In the genomic region with DNA sequence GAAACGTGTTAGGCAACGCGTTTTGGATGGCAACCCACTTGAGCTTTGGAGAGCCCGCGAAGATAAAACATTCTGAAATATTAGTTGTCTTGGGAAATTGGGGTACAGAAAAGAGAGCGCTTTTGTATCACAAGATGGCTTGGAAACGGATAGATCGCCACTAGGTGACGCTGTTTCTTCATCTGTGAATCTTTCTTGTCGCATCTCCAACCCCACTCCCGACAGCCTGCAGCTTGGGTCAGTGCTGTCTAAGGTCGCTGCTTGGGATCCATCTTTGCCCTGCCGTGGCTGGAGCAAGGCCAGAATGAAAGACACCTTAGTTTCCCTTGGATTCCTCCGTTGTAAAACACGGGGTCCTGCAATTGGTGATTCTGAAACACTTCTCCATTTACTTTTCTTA, we compare ENCODE assay signal across 8 mouse cellular contexts.
A peak's percentile ranks its signal among the peaks of the same experiment; 100 is the strongest.
DNase-seq lines count a peak whose midpoint lies in the region; ATAC-seq and TF ChIP-seq lines count a peak whose summit lies in the region.

No protein-coding gene starts in this region.

- TF ChIP-seq CTCF in small intestine, adult 2 months (IDR thresholded peaks at IDR 0.05; ENCODE audit: extremely low read depth, insufficient read length, insufficient replicate concordance, low read depth, low read length): peak; percentile 87

- H3K36me3 ChIP-seq in intestine, embryonic 16.5 days (ENCODE audit: control insufficient read depth, insufficient read depth, low read length): no peaks in the 10 kb centered on the region
- H3K36me3 ChIP-seq in midbrain, embryonic 12.5 days: no peaks in the 10 kb centered on the region
- H3K36me3 ChIP-seq in small intestine, adult 2 months (ENCODE audit: control insufficient read depth, insufficient read depth, low read length): no peaks in the 10 kb centered on the region

- 3% methylated on average over 15 of the region's 15 CpGs for WGBS in intestine, embryonic 16.5 days
- 3% methylated on average over 15 of the region's 15 CpGs for WGBS in midbrain, embryonic 12.5 days
- WGBS in small intestine, adult 2 months: 2% methylated on average over 15 of the region's 15 CpGs

- peaks cover 15% of the 10 kb centered on the region; the same call in 1 of the 2 replicates for H3K4me1 ChIP-seq in intestine, embryonic 16.5 days (ENCODE audit: control insufficient read depth, insufficient read depth, low read length)
- peaks cover 9% of the 10 kb centered on the region; the same call in 1 of the 2 replicates for H3K4me1 ChIP-seq in midbrain, embryonic 12.5 days
- peaks cover 16% of the 10 kb centered on the region; the same call in 1 of the 2 replicates for H3K4me1 ChIP-seq in small intestine, adult 2 months (ENCODE audit: control insufficient read depth, insufficient read depth, insufficient read length, low read length)

- no peaks in the 10 kb centered on the region for H3K9me3 ChIP-seq in intestine, embryonic 16.5 days (ENCODE audit: control insufficient read depth, low read length)
- H3K9me3 ChIP-seq in midbrain, embryonic 12.5 days: no peaks in the 10 kb centered on the region

- no peak overlapping the region for H3K27ac ChIP-seq in intestine, embryonic 16.5 days (ENCODE audit: low read length)
- H3K27ac ChIP-seq in midbrain, embryonic 12.5 days (replicated peaks): no peak overlapping the region
- no peak overlapping the region for H3K27ac ChIP-seq in small intestine, adult 2 months (ENCODE audit: insufficient read depth, low read depth, low read length)

- peak; percentile 58 for ATAC-seq in intestine, embryonic 16.5 days
- ATAC-seq in midbrain, embryonic 12.5 days (ENCODE audit: low FRiP score, low read depth): peak; percentile 81; the same call in 1 of the 2 replicates
- ATAC-seq in erythroid progenitor cell, adult 5-6 weeks (replicated peaks; ENCODE audit: low FRiP score, poor library complexity, severe bottlenecking): no peak

- no peak overlapping the region for H3K4me2 ChIP-seq in intestine, embryonic 16.5 days (ENCODE audit: low read depth, low read length)
- H3K4me2 ChIP-seq in midbrain, embryonic 12.5 days (replicated peaks): peak overlapping the region; percentile 24; the same call in 1 of the 2 replicates

- no peaks in the 10 kb centered on the region for H3K27me3 ChIP-seq in intestine, embryonic 16.5 days (replicated peaks; ENCODE audit: control insufficient read depth, insufficient read depth, low read length)
- H3K27me3 ChIP-seq in midbrain, embryonic 12.5 days: peaks cover 24% of the 10 kb centered on the region
- H3K27me3 ChIP-seq in small intestine, adult 2 months (ENCODE audit: control insufficient read depth, insufficient read depth, low read length): no peaks in the 10 kb centered on the region

- no peak overlapping the region for H3K4me3 ChIP-seq in intestine, embryonic 16.5 days (ENCODE audit: low read length)
- no peak overlapping the region for H3K4me3 ChIP-seq in midbrain, embryonic 12.5 days
- peak overlapping the region; percentile 41 for H3K4me3 ChIP-seq in small intestine, adult 2 months (ENCODE audit: low read depth, low read length)

- peak; percentile 81 to 82 for DNase-seq in adrenal gland, adult 18-20 months (ENCODE audit: low spot score in 2 of 2)
- DNase-seq in embryo, embryonic 11 days: peak; percentile 93
- peak; percentile 68 to 88 for DNase-seq in gastrocnemius, postnatal 4 days (ENCODE audit: low spot score in 2 of 2)
- DNase-seq in left cerebral cortex, postnatal 36 days (ENCODE audit: low spot score in 2 of 2): peak; percentile 77 to 87

- intact Hi-C loops in left cerebral cortex, postnatal 36 days (cut with DNase I): loop anchor here (1.0 to 10.0 kb wide), 5 partner anchors 83 to 530 kb away; partner anchors contain the start of gene Sgk1

- no peak overlapping the region for H3K9ac ChIP-seq in intestine, embryonic 16.5 days (ENCODE audit: low read depth, low read length)
- H3K9ac ChIP-seq in midbrain, embryonic 12.5 days (replicated peaks): no peak overlapping the region

- TF ChIP-seq POLR2A in small intestine, adult 2 months (IDR thresholded peaks at IDR 0.05; ENCODE audit: low read depth, low read length): no peak
